Mouse (Mus musculus): ENCODE results near the gene Lasp1.
A peak's percentile ranks its signal among the peaks of the same experiment; 100 is the strongest.
"Not testable (repeated sequence)": the region's sequence is repeated elsewhere in the genome, so short reads cannot be mapped to it uniquely, and the experiment has no call there.

Lasp1 gene

DNA sequence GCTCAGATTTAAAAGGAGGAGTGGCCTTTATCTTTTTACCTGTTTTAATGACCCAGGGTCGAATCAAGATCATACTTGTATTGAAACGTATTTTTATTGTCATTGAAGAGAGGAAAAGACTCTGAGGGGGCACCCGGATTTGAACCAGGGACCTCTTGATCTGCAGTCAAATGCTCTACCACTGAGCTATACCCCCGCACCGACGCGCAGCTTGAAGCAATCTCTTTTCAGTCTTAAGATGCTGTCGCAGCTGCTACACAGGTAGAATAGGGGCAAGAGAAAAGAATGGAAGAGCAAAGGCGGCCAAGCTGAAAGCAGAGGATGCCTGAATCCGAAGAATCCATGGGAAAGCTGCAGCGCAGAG is at the start of gene Lasp1:
Gene Lasp1 (plus strand): TSS at position 219 of the 364 bp plus-strand sequence.
- DNase-seq (ENCODE audit: low read depth) = peak; percentile 81

DNA sequence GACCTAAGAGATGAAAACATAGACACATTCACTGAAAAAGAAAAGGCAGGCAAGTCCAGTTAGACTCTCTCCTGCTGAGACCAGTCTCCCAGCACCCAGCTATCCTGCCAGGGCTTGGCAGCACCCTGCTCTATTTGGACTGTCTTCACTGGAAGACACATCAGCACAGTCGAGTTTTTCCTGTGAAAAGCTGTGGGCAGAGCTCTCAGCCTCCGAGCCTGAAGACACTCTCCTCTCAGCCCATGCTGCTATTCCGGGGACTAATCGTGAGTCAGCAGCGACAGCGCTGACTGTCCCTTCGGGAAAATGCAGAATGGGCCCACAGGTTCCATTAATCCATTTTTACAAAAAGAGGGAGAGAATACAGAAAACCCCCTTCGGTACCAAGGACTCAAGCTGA is 45.5 kb upstream of the Lasp1 start:
- DNase-seq (ENCODE audit: low read depth) = no peak

DNA sequence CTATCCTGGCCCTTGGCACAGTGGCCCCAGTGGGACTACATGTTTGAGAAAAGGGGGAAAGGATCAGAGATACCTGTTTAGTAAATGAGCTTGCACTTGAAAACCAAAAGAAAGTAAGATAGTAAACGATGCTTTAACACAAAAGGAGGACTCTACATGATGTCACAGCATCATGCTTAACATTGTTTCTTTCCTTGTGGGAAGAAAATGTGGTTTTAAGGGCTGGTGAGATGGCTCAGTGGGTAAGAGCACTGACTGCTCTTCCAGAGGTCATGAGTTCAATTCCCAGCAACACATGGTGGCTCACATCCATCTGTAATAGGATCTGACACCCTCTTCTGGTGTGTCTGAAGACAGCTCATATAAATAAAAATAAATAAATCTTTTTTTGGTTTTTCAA is 40.7 kb upstream of the Lasp1 start:
- no peak for DNase-seq (ENCODE audit: low read depth)

DNA sequence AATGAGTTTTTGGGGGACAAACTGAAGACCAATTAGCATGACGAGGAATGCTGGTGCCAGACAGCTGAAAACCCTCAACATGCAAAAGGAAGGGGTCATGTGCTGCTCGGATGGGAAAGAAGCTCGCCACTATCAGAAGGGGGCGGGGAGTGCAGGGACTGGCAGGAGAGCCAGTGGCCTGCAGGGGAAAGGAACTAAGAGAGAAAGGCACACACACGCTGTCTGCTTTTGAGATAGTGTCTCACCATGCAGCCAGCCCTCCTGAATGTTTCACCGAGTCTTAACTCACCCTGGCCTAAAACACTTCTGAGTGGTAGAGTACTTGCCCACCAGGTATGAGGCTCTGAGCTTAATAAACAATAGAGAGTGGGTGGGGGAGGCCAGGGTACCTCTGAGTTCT is 39.9 kb upstream of the Lasp1 start:
- no peak for DNase-seq (ENCODE audit: low read depth)

DNA sequence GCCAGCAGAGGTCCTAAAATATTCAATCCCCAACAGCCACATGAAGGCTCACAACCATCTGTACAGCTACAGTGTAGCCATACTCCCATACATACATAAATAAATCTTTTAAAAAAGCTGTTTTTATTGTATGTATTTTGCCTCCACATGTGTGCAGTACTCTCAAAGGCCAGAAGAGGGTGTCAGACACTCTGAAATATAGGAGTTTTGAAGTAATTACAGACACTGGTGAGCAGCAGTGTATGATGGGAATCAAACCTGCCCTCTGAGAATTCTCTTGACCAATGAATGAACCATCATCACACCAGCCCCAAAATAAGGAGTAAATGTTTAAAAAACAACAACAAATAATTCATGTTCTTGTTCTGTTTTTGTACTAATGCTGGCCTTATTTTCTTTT is 37.2 kb upstream of the Lasp1 start:
- no peak for DNase-seq (ENCODE audit: low read depth)

DNA sequence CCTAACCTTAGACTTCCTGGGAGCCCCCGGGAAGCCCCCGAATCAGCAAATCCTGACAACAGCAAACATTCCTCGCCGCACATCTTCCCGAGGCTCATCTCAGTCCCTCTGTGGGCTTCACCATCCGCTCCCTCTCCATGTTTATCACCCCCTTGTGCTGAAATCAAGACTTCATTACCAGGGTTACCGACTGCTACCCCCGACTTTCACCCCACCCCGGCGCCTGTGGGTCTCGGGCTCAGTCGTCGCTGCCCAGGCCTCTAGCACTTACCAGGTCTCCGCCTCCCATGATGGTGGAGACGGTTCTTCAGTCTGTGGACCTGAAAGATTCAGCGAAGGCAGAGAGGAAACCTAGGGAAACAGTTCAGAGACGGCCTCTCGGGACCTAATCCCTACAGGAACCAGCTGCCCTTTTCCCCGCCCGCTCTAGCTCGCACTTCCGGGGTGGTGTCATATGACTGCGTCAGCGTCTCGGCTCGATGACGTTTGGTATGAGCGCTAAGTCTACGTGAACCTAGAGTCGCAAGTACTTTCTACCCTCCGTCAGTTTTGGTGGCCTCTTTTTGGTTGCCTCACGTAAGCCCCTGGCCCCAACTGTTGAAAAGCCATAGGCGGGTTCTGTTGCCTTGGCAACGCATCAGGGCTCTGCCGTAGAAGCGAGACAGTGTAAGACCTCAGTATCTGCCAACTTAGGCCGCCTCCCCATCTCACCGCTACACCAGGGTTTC is 32.5 kb upstream of the Lasp1 start, which contains the start of gene Cwc25:
Gene Cwc25 (minus strand): TSS at position 403 of the 728 bp plus-strand sequence.
- peak; percentile 97 for DNase-seq (ENCODE audit: low read depth)

DNA sequence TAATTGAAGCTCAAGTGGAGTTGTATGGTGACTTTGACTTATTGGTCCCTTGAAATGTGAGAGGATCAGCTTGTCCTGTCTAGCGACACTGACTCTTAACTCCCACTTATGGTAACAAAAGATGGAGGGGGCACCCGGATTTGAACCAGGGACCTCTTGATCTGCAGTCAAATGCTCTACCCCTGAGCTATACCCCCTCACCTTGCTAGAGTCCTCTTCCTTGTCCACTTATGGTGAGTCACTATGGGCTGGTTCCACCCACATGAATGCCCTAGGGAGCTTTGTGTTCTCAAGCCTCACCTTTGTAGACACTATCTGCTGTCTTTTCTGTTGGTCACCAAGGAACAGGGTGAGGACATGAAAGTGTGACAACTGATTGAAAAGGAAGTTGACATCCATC is 29.1 kb upstream of the Lasp1 start:
- no peak for DNase-seq (ENCODE audit: low read depth)

DNA sequence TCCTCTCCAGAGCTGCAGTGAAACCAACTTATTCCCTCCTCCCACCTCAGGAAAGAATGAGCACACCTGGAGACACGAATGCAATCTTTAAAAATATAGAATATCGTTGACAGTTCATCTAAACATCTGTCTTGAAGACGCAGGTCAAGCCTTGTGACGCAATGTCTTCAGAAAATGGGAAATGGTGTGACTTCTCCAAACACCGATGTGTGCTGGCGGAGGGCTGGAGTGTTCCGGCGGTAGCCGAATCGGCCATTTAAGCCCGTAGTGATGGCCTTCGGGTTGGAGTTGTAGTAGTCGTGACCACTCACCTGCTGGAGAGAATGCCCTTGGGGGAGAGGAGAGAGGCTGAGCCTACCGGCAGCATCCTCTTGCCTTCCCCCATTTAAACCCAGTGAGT is 27.4 kb upstream of the Lasp1 start:
- no peak for DNase-seq (ENCODE audit: low read depth)

DNA sequence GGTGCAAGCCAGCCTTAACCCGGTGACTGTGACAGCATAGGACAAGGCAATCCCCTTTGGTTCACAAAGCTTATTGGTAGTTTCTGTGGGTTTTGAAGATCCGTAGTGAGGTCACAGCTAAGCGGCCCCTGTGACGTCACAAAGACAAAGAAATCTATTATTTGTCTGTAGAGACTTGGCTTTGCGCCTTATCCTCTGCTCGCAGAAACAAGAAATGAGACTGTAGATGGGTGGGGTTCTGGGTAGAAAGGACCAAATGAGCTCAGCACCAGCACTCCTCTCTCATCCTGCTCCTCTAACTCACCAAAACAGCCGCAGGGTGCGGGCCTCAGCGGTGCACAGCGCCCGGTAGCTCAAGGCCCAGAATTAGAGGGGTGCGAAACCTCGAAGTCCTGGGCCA is 23.6 kb upstream of the Lasp1 start:
- DNase-seq (ENCODE audit: low read depth) = no peak

DNA sequence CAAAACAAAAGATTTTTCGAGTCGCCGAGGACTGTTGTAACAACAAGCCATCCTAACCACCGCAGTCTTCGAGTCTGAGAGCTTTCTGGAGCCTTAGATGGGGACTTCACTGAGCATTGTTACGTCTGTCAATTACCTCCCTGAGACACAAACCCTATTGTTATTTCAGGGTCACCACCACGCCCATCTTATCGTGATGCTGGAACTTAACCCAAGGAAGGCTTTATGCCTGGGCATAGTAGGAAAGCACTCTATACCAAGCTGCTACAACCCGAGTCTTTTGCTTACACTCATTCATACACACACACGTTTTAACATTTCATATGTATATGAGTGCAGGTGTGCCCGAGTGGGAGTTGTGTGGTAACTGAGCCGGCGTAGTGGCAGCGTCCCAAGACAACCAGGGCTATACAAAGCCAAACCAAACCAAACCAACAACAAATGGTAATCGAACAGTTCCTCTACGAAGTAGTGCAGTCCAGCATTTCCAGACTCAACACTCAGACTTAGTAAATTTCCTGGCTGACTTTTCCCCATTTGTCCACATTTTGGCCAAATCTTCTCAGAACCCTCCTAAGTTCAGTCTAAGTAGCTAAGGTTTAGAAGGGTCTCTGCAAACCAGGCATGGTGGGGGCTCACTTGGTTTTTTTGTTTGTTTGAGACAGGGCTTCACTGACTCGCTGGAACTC is 22.8 kb upstream of the Lasp1 start, which contains the start of gene 1700001P01Rik:
Gene 1700001P01Rik (minus strand): TSS at position 111 of the 689 bp plus-strand sequence.
- DNase-seq (ENCODE audit: low read depth) = no peak

DNA sequence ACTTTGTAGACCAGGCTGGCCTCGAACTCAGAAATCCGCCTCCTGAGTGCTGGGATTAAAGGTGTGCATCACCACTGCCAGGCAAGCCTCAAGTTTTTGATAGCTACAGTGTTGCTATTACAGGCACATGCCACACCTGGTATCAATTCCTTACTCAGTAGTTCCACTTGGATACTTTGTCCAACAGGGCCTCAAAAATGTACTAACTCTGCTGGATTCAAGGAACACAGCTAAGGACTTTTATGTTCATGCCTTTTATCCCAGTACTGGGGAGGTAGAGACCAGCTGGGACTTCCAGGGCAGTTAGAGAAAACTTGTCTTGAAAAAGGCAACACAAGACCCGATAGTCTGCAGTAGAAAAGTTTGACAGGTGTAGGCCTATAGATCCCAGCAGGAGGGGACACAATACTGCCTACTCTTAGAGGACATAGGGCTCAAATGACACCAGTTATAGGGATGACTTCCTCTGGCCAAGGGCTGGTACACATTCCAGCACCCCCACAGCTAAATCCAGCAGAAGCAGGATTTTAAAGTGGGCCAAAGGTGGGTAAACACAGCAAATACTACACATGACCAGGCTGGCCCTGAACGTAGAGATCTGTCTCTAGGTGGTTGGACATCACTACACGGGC is 22.2 kb upstream of the Lasp1 start:
- DNase-seq (ENCODE audit: low read depth) = no peak

DNA sequence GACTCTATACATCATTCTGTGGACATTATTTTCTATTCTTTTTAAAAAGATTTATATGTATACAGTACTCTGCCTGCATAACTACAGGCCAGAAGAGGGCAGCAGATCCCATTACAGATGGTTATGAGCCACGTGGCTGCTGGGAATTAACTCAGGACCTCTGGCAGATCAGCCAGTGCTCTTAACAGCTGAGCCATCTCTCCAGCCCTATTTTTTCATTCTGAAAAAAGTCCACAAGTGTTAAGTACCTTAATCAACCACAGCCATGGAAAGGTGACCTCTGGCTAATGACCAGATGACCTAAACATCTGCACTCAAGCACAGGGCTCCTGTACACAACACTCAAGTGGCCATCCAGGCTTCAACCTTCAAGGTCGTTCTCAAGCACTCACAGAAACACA is 21.7 kb upstream of the Lasp1 start:
- no peak for DNase-seq (ENCODE audit: low read depth)

DNA sequence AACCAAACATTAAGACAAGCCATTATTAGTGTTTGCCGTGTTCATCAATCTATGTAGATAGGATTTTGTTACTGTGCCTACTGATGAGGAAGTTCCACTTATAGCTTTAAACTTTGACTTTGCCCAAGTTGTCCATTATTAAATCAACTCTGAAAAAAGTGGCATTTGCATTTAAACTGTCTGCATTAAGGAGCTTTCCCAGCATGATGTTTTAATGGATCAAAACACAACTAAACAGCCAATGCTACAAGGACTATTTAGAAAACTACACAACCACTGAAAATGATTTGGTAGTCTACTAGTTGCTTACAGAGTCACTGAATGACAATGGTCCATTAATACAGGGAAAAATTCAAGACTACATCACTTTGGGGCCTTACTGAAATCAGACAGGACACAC is 19.9 kb upstream of the Lasp1 start:
- no peak for DNase-seq (ENCODE audit: low read depth)

DNA sequence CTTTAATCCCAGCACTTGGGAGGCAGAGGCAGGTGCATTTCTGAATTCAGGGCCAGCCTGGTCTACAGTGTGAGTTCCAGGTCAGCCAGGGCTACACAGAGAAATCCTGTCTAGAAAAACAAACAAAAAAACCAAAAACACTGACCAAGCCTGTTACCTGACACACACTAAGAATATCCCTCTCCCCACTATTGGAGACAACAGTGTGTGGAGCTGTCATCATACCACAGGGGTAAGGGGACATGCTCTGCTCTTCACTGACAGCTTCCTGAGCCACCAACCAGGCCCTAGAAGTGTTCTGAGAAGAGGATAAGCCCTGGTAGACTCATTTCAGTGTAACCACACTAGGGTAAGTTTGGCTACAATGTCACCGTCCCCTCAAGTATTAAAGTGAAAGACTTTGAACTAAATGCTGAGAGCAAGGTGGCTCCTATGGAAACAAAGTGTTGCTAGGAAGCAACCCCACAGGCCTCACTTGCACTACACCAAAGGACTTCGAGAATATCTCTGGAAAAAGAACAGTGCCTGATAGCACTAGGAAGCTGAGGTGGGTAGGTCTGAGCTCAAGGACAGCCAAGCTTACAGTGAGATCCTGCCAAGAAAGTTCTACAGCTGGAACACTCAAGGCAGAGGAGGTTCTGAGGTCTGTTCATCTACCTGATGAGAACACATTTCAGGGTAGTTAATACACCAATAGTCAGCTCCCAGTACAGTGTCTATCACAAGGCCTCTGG is 18.7 kb upstream of the Lasp1 start:
- no peak for DNase-seq (ENCODE audit: low read depth)

DNA sequence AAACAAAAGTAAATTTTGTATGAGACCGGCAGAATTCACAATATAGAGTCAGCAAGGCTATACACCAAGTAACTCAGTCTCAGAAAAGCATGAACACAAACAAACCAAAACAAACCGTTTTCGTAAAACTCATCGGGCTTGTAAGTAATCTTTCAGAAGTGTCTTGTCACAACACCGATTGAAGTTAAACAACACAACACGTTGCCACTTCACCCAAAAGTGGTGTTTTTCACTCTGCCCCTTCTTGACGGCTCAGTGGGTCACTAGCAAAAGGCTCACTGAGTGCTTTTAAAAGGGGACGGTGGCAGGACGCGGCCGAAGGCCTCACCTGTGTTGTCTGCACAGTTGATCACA is 17.3 kb upstream of the Lasp1 start:
- DNase-seq (ENCODE audit: low read depth) = no peak

DNA sequence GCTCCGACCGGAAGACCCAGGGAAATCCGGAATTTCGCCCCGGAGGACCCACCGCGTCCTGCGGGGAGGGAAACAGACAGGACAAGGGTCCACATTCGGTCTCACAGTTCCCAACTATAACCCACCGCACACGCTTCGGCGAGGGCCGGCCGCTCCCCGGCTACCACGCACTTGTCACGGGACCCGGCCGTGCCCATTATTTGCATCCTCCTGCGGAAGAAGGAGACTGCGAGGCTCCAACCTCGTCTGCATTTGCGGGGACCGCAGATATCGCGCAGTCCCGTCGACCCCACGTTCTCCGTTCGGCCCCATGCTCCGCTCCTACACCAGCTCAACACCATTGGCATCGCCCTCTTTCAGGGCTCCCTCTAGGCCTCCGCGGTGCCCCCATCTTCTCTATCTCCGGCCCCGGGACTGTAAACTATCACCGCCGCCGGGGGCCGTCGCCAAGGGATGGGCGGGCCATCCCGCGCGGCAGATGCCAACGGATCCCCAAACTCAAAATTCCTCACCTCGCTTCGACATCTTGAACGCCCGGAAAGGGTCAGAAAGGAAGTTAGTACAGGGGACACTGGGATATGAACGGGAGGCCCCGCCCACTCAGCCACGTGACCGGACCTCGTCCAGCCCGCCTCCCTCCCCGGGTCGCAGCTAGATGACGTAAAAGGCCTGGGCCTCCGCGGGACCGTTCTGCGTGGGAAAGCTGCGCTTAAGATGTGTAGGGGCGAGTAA is 16.8 kb upstream of the Lasp1 start, which contains the start of gene Rpl23:
Gene Rpl23 (minus strand): TSS at position 606 of the 732 bp plus-strand sequence.
- DNase-seq (ENCODE audit: low read depth) = peak; percentile 99

DNA sequence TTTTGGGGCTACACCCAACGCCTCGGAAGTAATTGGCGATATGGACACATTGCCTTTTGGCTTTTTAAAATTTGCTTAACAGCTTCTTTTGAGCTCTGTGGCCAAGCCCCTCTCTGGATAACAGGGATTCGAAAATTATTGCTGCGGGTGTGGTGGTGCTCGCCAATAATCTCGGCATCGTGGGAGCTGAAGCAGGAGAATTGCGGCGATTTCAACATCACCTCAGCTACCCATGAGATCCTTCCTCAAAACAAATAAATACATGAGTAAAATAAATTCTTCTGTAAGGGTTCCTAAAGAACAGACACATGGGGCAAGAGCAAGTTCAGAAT is 16.3 kb upstream of the Lasp1 start:
- DNase-seq (ENCODE audit: low read depth) = no peak

DNA sequence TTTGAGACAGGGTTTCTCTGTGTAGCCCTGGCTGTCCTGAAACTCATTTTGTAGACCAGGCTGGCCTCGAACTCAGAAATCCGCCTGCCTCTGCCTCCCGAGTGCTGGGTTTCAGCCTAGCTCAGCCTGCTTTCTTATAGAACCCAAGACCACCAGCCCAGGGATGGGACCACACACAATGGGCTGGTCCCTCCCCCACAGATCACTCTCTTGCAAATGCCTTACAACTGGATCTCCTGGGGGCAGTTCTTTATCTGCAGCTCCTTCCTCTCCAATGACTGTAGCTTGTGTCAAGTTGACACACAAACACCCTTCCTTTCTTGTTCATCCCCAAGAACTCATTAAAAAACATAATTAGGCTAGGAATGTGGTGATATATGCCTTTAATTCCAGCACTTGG is 10.8 kb upstream of the Lasp1 start:
- no peak for DNase-seq (ENCODE audit: low read depth)

DNA sequence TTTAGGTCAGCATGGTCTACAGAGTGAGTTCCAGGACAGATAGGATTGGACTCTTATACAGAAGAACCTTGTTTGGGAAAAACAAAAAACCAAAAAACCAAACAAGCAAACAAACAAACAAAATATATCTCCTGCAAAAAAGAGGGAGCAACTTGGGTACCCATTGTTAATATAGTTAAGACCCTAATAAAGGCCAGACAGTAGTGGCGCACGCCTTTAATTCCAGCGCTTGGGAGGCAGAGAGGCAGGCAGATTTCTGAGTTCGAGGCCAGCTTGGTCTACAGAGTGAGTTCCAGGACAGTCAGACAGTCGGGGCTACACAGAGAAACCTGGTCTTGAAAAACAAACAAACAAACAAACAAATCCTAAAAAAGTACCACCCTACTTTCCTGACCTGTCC is 9.1 kb upstream of the Lasp1 start:
- no peak for DNase-seq (ENCODE audit: low read depth)

DNA sequence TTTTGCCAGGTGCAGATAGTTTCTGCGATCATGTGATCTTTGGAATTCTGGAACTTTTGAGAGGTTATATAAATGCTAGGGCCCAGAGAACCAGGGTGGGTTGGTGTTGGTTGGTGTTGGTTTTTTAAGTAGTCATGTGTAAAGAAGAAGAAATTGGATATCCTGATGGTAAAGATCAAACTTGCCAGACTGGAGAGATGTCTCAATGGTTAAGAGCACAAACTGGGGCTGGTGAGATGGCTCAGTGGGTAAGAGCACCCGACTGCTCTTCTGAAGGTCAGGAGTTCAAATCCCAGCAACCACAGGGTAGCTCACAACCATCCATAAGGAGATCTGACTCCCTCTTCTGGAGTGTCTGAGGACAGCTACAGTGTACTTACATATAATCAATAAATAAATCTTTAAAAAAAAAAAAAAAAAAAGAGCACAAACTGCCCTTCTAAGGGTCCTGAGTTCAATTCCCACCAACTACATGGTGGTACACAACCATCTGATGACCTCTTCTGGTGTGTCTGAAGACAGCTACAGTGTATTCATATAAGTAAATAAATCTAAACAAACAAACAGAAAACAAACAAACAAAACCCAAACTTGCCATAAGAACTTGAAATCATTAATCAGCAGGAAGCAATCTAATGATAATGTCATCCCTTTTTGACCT is 7.9 kb upstream of the Lasp1 start:
- DNase-seq (ENCODE audit: low read depth) = not testable (repeated sequence)

DNA sequence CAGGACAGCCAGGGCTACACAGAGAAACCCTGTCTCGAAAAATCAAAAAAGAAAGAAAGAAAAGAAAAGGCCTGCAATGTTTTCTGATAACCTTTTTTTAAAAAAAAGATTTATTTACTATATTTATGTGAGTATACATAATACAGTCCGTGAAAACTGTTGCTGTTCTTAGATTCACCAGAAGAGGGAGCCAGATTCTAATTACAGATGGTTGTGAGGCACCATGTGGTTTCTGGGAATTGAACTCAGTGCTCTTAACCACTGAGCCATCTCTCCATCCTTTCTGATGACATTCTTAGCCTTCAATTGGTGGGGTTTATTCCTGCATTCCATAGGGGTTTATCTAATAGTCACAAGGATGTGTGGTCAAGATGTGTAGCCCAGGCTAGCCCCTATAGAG is 5.6 kb upstream of the Lasp1 start:
- DNase-seq (ENCODE audit: low read depth) = peak; percentile 75

All from c-Kit-positive CD71-negative TER-119-negative erythroid progenitor cells, embryonic 14.5 days (primary cell).